Mouse (Mus musculus) c-Kit-positive CD71-negative TER-119-negative erythroid progenitor cells, embryonic 14.5 days (primary cell): Measurements from ENCODE around the gene Cox10.
A peak's percentile ranks its signal among the peaks of the same experiment; 100 is the strongest.

Experiments used
- DNase-seq: peaks from one replicate; pipeline ENCODE4 v3.0.0-alpha.2; 2013; ENCODE audit warnings: low read depth

Gene Cox10

DNA sequence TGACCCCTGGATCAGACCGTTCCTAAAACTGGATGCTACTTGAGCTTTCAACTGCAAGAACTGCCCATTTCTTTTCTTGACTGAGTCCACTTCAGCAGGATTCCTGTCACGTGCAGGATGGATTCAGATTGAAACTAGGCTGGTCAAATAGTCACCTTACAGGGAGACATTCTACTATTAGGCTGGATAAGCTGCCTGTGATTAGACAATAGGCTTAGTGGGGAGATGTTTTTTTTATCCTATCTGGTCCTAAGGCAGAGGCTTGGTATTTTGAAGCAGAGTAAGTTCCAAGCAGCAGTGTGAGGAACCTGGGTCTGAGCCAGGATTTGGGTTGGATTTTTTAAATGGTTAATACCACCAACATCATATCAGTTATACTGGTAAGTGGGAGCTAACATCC is 125.4 kb downstream of the Cox10 start:
- no peak for DNase-seq

DNA sequence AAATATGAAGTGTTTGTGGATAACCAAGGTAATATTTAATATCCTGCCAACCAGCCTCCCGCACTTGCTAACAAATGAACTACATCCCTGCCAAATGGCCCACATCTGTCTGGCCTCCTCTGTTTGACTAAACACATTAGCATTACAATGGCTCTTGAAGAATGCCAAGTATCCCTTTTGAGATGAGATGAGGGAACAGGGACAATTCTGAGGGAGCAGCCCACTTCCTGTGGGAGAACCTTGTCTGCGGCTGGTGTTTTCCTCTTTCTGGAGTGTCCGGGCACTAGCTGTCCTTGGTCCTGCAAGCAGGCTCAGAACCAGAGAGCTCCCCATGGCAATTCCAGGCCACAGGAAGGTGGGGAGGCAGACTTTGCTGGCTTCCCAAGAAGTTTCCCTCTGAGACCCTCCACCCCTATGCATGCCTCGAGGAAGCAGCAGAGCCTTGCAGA is 126.5 kb downstream of the Cox10 start:
- DNase-seq = no peak

- no peak for DNase-seq
Observed at GRCm38 (mm10) chr11:63951831-63952631, 127.2 kb downstream of the Cox10 start.

GRCm38 (mm10) chr11:63948371-63948770 is 130.9 kb downstream of the Cox10 start:
- DNase-seq = no peak

GRCm38 (mm10) chr11:63947024-63947423 is 132.2 kb downstream of the Cox10 start:
- no peak for DNase-seq

GRCm38 (mm10) chr11:63943947-63944346 is 135.3 kb downstream of the Cox10 start:
- DNase-seq = no peak

- no peak for DNase-seq
Observed at GRCm38 (mm10) chr11:63943268-63943890, 135.9 kb downstream of the Cox10 start.

- DNase-seq = no peak
Observed at GRCm38 (mm10) chr11:63942177-63942576, 137.1 kb downstream of the Cox10 start.

GRCm38 (mm10) chr11:63936641-63937040 is 142.6 kb downstream of the Cox10 start:
- DNase-seq = no peak

DNA sequence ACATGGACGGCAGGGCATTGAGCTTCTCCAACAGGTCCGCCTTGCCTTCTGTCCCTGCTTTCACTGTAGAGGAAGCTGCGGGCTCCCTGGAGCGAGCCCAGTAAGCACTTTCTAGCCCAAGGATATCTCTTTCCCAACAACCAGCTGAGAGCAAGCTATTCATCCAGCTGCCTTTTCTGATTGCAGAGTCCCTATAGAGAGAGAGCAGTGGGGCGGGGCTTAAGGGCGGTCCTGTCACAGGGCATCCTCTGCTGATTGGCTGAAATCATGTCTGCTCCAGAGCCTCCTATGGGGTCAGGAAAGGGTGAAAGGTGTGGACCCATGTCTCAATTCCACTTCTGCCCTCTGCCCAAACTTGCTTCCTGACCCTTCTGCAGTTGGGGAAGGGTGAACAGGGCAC is 152.4 kb downstream of the Cox10 start:
- DNase-seq = no peak

GRCm38 (mm10) chr11:63925161-63925582 is 154.1 kb downstream of the Cox10 start:
- no peak for DNase-seq

- no peak for DNase-seq
Observed at GRCm38 (mm10) chr11:63924286-63924930, 154.9 kb downstream of the Cox10 start.

- no peak for DNase-seq
Observed at GRCm38 (mm10) chr11:63923386-63923785, 155.9 kb downstream of the Cox10 start.

DNA sequence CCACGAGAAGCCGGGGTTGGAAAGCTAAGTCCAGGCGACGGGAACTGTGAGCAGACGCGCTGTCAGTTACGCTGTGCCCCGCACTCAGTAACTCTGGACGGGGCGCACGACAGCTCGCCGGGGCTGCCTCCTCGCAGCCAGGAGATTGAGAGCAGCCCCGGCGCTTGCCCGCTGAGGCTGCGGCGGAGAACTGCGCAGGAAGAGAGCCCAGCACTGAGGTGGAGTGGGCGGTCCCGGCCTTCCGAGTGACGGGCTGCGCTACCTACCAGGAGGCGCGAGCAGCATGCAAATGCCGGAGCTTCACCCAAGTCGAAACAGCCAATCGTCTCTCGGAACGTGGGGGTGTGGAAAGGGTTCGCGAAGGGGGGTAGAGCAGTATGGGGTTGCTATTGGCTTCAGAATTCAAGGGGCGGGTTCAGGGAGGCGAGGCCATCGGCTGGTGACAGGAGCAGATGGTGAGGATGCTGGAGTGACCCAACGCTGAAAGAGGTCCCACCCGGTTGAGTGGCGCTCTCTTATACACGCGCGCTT is 157.1 kb downstream of the Cox10 start, which contains the start of gene Hs3st3b1:
Gene Hs3st3b1 (minus strand): TSS at position 200 of the 531 bp plus-strand sequence.
- DNase-seq = peak; percentile 86

- DNase-seq = no peak
Observed at GRCm38 (mm10) chr11:63921044-63921951, 158.0 kb downstream of the Cox10 start.

- DNase-seq = peak; percentile 56
Observed at GRCm38 (mm10) chr11:63920531-63920930, 158.7 kb downstream of the Cox10 start.

DNA sequence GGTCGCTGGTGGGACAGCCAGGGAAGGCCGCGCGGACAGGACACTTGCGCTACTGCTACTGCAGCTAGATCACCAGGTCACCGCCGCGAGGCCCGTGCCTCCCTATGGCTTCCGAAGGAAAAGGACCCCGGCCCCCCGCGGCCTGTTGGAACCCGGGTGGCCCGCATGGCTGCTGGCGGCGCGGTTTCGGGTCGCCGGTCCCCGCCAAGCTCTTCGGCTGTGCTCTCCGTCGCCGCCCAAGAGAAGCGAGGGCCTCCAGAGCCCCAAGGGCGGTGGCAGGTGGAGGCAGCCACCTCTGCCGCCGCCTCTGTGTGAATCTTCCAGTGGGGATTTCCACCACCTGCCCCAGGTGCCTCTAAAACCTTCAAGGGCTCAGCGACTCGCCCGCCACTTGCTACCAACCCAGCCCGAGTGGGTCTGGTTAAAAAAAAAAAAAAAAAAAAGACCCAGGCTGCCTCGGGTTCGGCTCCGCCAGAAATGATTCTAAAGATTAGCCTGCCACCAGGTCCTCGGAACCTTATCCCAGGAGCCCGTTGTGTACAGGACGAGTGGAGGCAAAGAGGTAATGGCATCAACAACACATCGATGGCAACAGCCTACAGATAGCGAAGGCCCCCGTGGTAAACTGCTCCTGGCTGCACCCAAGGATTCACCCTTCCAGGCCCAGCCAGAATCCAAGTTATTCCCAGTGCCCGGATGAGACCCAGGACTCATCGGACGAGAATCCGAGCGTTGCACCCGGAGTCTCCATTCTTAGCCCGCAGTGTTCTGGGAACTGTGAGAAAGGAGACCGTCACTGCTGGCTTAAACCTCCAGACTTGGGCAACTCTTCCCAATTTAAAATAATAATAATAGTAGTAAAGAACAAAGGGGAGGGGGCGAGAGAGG is 159.8 kb downstream of the Cox10 start:
- DNase-seq = no peak

GRCm38 (mm10) chr11:63918321-63919105 is 160.8 kb downstream of the Cox10 start:
- DNase-seq = no peak

DNA sequence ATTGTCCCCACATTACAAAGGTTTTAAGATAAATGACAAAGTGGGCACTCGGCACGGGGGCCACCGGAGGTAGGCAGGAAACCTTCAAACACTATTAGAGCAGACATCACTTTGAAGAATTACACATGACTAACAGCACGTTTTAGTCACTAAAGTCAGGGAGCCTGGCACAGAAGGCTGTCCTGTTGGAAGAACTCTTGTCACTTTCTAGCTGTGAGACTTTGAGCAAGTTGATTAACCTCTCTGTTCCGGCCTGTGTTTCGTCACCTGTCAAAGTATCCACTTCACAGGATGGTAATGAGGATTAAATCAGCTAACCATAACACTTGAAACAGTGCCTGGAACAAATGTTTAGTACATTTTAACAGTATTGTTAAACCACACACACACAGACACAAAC is 161.7 kb downstream of the Cox10 start:
- no peak for DNase-seq

DNA sequence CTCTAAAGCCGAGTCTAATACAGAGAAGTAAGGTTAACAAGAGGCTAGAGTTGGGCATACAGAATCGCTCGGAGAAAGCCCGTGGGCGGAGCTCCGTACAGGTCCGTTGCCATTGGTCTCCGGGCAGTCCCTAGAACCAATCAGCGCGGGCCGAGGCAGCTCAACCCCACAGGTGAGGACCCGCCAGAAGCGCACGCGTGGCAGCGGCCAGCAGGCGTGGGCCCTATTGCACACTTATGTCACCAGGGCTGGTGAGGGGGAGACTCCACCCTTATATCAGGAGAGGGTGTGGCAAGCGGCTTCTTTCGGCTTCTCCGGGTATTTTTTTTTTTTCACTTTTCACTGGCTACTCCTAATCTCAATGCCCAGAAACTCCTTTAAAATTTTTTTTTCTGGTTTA is 164.9 kb downstream of the Cox10 start:
- DNase-seq = no peak
